Mouse (Mus musculus): ENCODE results near the gene Olfr1290. TPM values are rescaled to one million over a fixed set of nuclear protein-coding genes. Genes with fewer than 3 reads are reported as not detected.

The Olfr1290 gene
- polyA plus RNA-seq (2015; fragmentation: Nextera tagmentation; extraction: Ambion mirVana), result not detected in 2 replicates

GRCm38 (mm10) chr2:111493729-111494128 lies at the start of gene Olfr1290:
TSS of gene Olfr1290 (minus strand) at chr2:111493829.
- no peak within 1 kb of the TSS for H3K4me2 ChIP-seq (replicated peaks; ENCODE audit: low read depth)
- H3K36me3 ChIP-seq (ENCODE audit: control insufficient read depth, insufficient read depth), result no peaks in the 10 kb centered on the region
- no peaks in the 10 kb centered on the region for H3K4me1 ChIP-seq (replicated peaks; ENCODE audit: control insufficient read depth, insufficient read depth, low read length)
- no peaks in the 10 kb centered on the region for H3K27me3 ChIP-seq (replicated peaks; ENCODE audit: control insufficient read depth, insufficient read depth, low read length)
- no peak within 1 kb of the TSS for H3K9ac ChIP-seq (ENCODE audit: low read depth, low read length)
- no peak for TF ChIP-seq CTCF (IDR thresholded peaks at IDR 0.05; ENCODE audit: low read depth)
- H3K4me3 ChIP-seq (ENCODE audit: low read depth, low read length), result no peak within 1 kb of the TSS
- H3K9me3 ChIP-seq (ENCODE audit: control insufficient read depth), result no peaks in the 10 kb centered on the region
- ATAC-seq, result no peak
- no peak within 1 kb of the TSS for H3K27ac ChIP-seq (ENCODE audit: low read depth, low read length)
- 73% methylated on average over 5 of the region's 5 CpGs for WGBS

DNA sequence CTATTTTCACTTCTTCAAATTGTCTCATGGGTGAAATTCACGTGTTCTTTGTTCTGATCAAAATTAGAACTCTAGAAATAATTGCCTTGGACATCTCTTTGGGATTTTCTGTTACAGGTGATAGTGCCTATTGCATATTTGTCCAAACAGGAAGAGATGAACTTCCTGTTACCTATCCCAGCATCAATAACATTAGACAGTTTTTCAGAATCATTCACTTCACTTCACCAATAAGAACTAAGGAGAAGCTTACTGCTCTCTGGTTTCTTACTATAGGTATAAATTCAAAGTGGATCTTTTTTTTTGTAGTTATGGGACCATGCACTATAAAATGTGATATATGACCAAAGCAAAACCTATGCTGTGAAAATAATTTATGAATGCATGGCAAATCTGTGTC lies 46.6 kb upstream of the Olfr1290 start, which contains the start of gene Olfr1294:
TSS of gene Olfr1294 (minus strand) at position 101 of the 400 bp plus-strand sequence.
- no peak for ATAC-seq
- Histone ChIP-seq H3K27ac (ENCODE audit: low read depth, low read length) (no peak within 1 kb of the TSS), H3K9ac (ENCODE audit: low read depth, low read length) (no peak within 1 kb of the TSS), H3K9me3 (ENCODE audit: control insufficient read depth) (no peaks in the 10 kb centered on the region; the same call in 1 of the 2 replicates), H3K4me1 (replicated peaks; ENCODE audit: control insufficient read depth, insufficient read depth, low read length) (no peaks in the 10 kb centered on the region), H3K4me2 (replicated peaks; ENCODE audit: low read depth) (no peak within 1 kb of the TSS), H3K4me3 (ENCODE audit: low read depth, low read length) (no peak within 1 kb of the TSS), H3K27me3 (replicated peaks; ENCODE audit: control insufficient read depth, insufficient read depth, low read length) (no peaks in the 10 kb centered on the region), H3K36me3 (ENCODE audit: control insufficient read depth, insufficient read depth) (no peaks in the 10 kb centered on the region)
- no peak for TF ChIP-seq CTCF (IDR thresholded peaks at IDR 0.05; ENCODE audit: low read depth)
- 43% methylated on average over 1 of the region's 1 CpGs for WGBS

DNA sequence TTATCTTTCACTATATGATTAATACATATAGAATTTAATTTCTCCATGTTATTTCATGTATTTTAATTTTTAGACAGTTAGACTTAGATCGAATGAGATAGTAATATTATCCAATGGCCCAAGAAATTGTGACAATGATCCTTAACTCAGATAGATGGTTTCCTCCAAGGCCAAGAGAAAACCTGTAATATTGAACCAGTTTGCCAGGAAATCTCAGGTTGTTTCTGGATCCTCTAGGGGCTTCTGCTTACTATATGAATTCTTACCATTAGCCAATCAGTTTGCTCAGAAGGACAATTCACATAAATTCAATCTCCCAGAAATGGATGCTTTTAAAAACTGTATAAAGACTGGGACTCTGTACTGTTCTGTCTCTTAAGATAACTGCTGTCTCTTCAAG lies 31.3 kb upstream of the Olfr1290 start, which contains the start of gene Olfr1293-ps:
TSS of gene Olfr1293-ps (plus strand) at position 301 of the 400 bp plus-strand sequence.
- Histone ChIP-seq H3K36me3 (ENCODE audit: control insufficient read depth, insufficient read depth) (no peaks in the 10 kb centered on the region), H3K9me3 (ENCODE audit: control insufficient read depth) (no peaks in the 10 kb centered on the region), H3K4me1 (replicated peaks; ENCODE audit: control insufficient read depth, insufficient read depth, low read length) (no peaks in the 10 kb centered on the region), H3K9ac (ENCODE audit: low read depth, low read length) (no peak within 1 kb of the TSS), H3K27me3 (replicated peaks; ENCODE audit: control insufficient read depth, insufficient read depth, low read length) (no peaks in the 10 kb centered on the region), H3K4me2 (replicated peaks; ENCODE audit: low read depth) (no peak within 1 kb of the TSS), H3K27ac (ENCODE audit: low read depth, low read length) (no peak within 1 kb of the TSS), H3K4me3 (ENCODE audit: low read depth, low read length) (no peak within 1 kb of the TSS)
- WGBS, result 84% methylated on average over 1 of the region's 1 CpGs
- TF ChIP-seq CTCF (IDR thresholded peaks at IDR 0.05; ENCODE audit: low read depth), result no peak
- ATAC-seq, result no peak

GRCm38 (mm10) chr2:111517451-111517850 lies 23.8 kb upstream of the Olfr1290 start:
- Histone ChIP-seq H3K4me2 (replicated peaks; ENCODE audit: low read depth) (no peak overlapping the region), H3K9ac (ENCODE audit: low read depth, low read length) (no peak overlapping the region), H3K9me3 (ENCODE audit: control insufficient read depth) (no peaks in the 10 kb centered on the region), H3K36me3 (ENCODE audit: control insufficient read depth, insufficient read depth) (no peaks in the 10 kb centered on the region), H3K4me3 (ENCODE audit: low read depth, low read length) (no peak overlapping the region), H3K27me3 (replicated peaks; ENCODE audit: control insufficient read depth, insufficient read depth, low read length) (no peaks in the 10 kb centered on the region), H3K27ac (ENCODE audit: low read depth, low read length) (no peak overlapping the region), H3K4me1 (replicated peaks; ENCODE audit: control insufficient read depth, insufficient read depth, low read length) (no peaks in the 10 kb centered on the region)
- ATAC-seq, result no peak
- WGBS, result 86% methylated on average over 10 of the region's 10 CpGs
- no peak for TF ChIP-seq CTCF (IDR thresholded peaks at IDR 0.05; ENCODE audit: low read depth)

- no peak within 1 kb of the TSS for H3K27ac ChIP-seq (ENCODE audit: low read depth, low read length)
- H3K4me2 ChIP-seq (replicated peaks; ENCODE audit: low read depth), result no peak within 1 kb of the TSS
- no peak for TF ChIP-seq CTCF (IDR thresholded peaks at IDR 0.05; ENCODE audit: low read depth)
- H3K4me3 ChIP-seq (ENCODE audit: low read depth, low read length), result no peak within 1 kb of the TSS
- H3K9ac ChIP-seq (ENCODE audit: low read depth, low read length), result no peak within 1 kb of the TSS
- H3K4me1 ChIP-seq (replicated peaks; ENCODE audit: control insufficient read depth, insufficient read depth, low read length), result no peaks in the 10 kb centered on the region
- no peaks in the 10 kb centered on the region for H3K27me3 ChIP-seq (replicated peaks; ENCODE audit: control insufficient read depth, insufficient read depth, low read length)
- H3K9me3 ChIP-seq (ENCODE audit: control insufficient read depth), result no peaks in the 10 kb centered on the region
- no peaks in the 10 kb centered on the region for H3K36me3 ChIP-seq (ENCODE audit: control insufficient read depth, insufficient read depth)
- no peak for ATAC-seq
- 91% methylated on average over 3 of the region's 3 CpGs for WGBS
These were observed 3.3 kb upstream of the Olfr1290 start, which contains the start of gene Olfr1291-ps1 for GRCm38 (mm10) chr2:111496880-111497279. TSS of gene Olfr1291-ps1 (plus strand) at chr2:111497180.

- Histone ChIP-seq H3K4me1 (replicated peaks; ENCODE audit: control insufficient read depth, insufficient read depth, low read length) (no peaks in the 10 kb centered on the region), H3K9ac (ENCODE audit: low read depth, low read length) (no peak within 1 kb of the TSS), H3K9me3 (ENCODE audit: control insufficient read depth) (no peaks in the 10 kb centered on the region), H3K4me2 (replicated peaks; ENCODE audit: low read depth) (no peak within 1 kb of the TSS), H3K27me3 (replicated peaks; ENCODE audit: control insufficient read depth, insufficient read depth, low read length) (no peaks in the 10 kb centered on the region), H3K36me3 (ENCODE audit: control insufficient read depth, insufficient read depth) (no peaks in the 10 kb centered on the region), H3K27ac (ENCODE audit: low read depth, low read length) (no peak within 1 kb of the TSS), H3K4me3 (ENCODE audit: low read depth, low read length) (no peak within 1 kb of the TSS)
- 65% methylated on average over 1 of the region's 1 CpGs for WGBS
- no peak for ATAC-seq
- no peak for TF ChIP-seq CTCF (IDR thresholded peaks at IDR 0.05; ENCODE audit: low read depth)
These were observed 13.1 kb downstream of the Olfr1290 start, which contains the start of gene Olfr1289 for GRCm38 (mm10) chr2:111480519-111480918. TSS of gene Olfr1289 (plus strand) at chr2:111480819.

Data from intestine, postnatal 0 days (tissue).